Mouse (Mus musculus) liver, embryonic 15.5 days (tissue): Measurements from ENCODE around the gene Becn1. TPM values are rescaled to one million over a fixed set of nuclear protein-coding genes. Genes with fewer than 3 reads are reported as not detected.

Source experiments
- ATAC-seq: fragments of 200-750 bp; cut with Nextera tagmentation; 2 replicates; pipeline ENCODE4 v1.8.0; 2017; ENCODE audit warnings: moderate number of reproducible peaks, mild to moderate bottlenecking, moderate library complexity; ENCODE audit not compliant: insufficient read depth
- H3K27ac ChIP-seq: fragments of 300-500 bp; sonication (generic); replicated peaks from 2 replicates; pipeline ENCODE4 v1.5.1; 2015; ENCODE audit warnings: mild to moderate bottlenecking, inconsistent platforms
- H3K27me3 ChIP-seq: fragments of 300-500 bp; sonication (generic); 2 replicates; pipeline ENCODE4 v1.6.1; 2015; ENCODE audit warnings: mild to moderate bottlenecking, inconsistent platforms
- H3K36me3 ChIP-seq: fragments of 300-500 bp; sonication (generic); replicated peaks from 2 replicates; pipeline ENCODE4 v1.6.1; 2015; ENCODE audit warnings: moderate library complexity, mild to moderate bottlenecking, inconsistent platforms
- H3K4me1 ChIP-seq: fragments of 300-500 bp; sonication (generic); replicated peaks from 2 replicates; pipeline ENCODE4 v1.6.1; 2015; ENCODE audit warnings: inconsistent platforms
- H3K4me2 ChIP-seq: fragments of 300-500 bp; sonication (generic); 2 replicates; pipeline ENCODE4 v1.6.1; 2015; ENCODE audit warnings: moderate library complexity, mild to moderate bottlenecking, inconsistent platforms
- H3K4me3 ChIP-seq: fragments of 300-500 bp; sonication (generic); replicated peaks from 2 replicates; pipeline ENCODE4 v1.5.1; 2015; ENCODE audit warnings: mild to moderate bottlenecking, inconsistent platforms
- H3K9ac ChIP-seq: fragments of 300-500 bp; sonication (generic); 2 replicates; pipeline ENCODE4 v1.6.1; 2015; ENCODE audit warnings: moderate library complexity, mild to moderate bottlenecking, inconsistent platforms
- H3K9me3 ChIP-seq: fragments of 300-500 bp; sonication (generic); replicated peaks from 2 replicates; pipeline ENCODE4 v1.6.1; 2016; ENCODE audit warnings: inconsistent platforms
- WGBS: fragments of 180-500 bp; shearing (Covaris S2); methylation state at CpG from one replicate; pipeline ENCODE4 v1.1.7; 2015; ENCODE audit warnings: mixed read lengths; ENCODE audit not compliant: insufficient replicate concordance; 5-methylcytosine and 5-hydroxymethylcytosine counted together
- polyA plus RNA-seq: library from polyadenylated mRNA; unstranded; fragments of >200 nt; fragmentation: Nextera tagmentation; extraction: Ambion mirVana; gene quantifications from 2 replicates; pipeline ENCODE4 v1.2.1, GENCODE M21; 2015

Gene Becn1
- polyA plus RNA-seq, 1 experiment from 2014 or later = 94.0 TPM

GRCm38 (mm10) chr11:101264954-101265471 lies 37.1 kb downstream of the Becn1 start:
- H3K36me3 ChIP-seq = no peaks in the 10 kb centered on the region
- H3K9ac ChIP-seq = no peak overlapping the region
- no peak overlapping the region for H3K27ac ChIP-seq
- ATAC-seq = no peak
- WGBS = 14% methylated on average over 31 of the region's 31 CpGs
- H3K9me3 ChIP-seq = no peaks in the 10 kb centered on the region
- H3K27me3 ChIP-seq = peaks cover 90% of the 10 kb centered on the region
- peaks cover 60% of the 10 kb centered on the region for H3K4me1 ChIP-seq
- H3K4me2 ChIP-seq = peak overlapping the region; percentile 13; the same call in 1 of the 2 replicates
- 0 out of 2 replicates have a peak overlapping the region, but pooled peaks have one; percentile 4 for H3K4me3 ChIP-seq

- Histone ChIP-seq H3K9ac (no peak overlapping the region), H3K4me2 (no peak overlapping the region), H3K9me3 (no peaks in the 10 kb centered on the region), H3K36me3 (no peaks in the 10 kb centered on the region; the same call in 1 of the 2 replicates), H3K27me3 (peaks cover 79% of the 10 kb centered on the region), H3K27ac (no peak overlapping the region), H3K4me1 (peaks cover 60% of the 10 kb centered on the region), H3K4me3 (no peak overlapping the region)
- WGBS = 26% methylated on average over 3 of the region's 3 CpGs
- ATAC-seq = no peak
Observed at GRCm38 (mm10) chr11:101263989-101264280, 38.2 kb downstream of the Becn1 start.

GRCm38 (mm10) chr11:101263138-101263988 lies 38.7 kb downstream of the Becn1 start:
- Histone ChIP-seq H3K9me3 (no peaks in the 10 kb centered on the region), H3K36me3 (peaks cover 2% of the 10 kb centered on the region; the same call in 1 of the 2 replicates), H3K27ac (no peak overlapping the region), H3K4me2 (peak overlapping the region; percentile 97; the same call in 1 of the 2 replicates), H3K4me1 (peaks cover 63% of the 10 kb centered on the region), H3K9ac (no peak overlapping the region), H3K27me3 (peaks cover 75% of the 10 kb centered on the region), H3K4me3 (peak overlapping the region; percentile 74; the same call in 1 of the 2 replicates)
- 14% methylated on average over 32 of the region's 32 CpGs for WGBS
- no peak for ATAC-seq

- Histone ChIP-seq H3K27me3 (peaks cover 67% of the 10 kb centered on the region), H3K9ac (0 out of 2 replicates have a peak overlapping the region, but pooled peaks have one; percentile 47)
- no peak for ATAC-seq
Observed at GRCm38 (mm10) chr11:101262272-101262967, 39.7 kb downstream of the Becn1 start.

GRCm38 (mm10) chr11:101260826-101261380 lies 41.2 kb downstream of the Becn1 start:
- peak overlapping the region; percentile 74 for H3K4me3 ChIP-seq
- peaks cover 52% of the 10 kb centered on the region for H3K27me3 ChIP-seq
- H3K36me3 ChIP-seq = peaks cover 22% of the 10 kb centered on the region
- peak overlapping the region; percentile 96 for H3K27ac ChIP-seq
- H3K4me1 ChIP-seq = peaks cover 77% of the 10 kb centered on the region
- H3K4me2 ChIP-seq = peak overlapping the region; percentile 97
- H3K9ac ChIP-seq = peak overlapping the region; percentile 86
- no peaks in the 10 kb centered on the region for H3K9me3 ChIP-seq
- WGBS = under 1% methylated on average over 30 of the region's 30 CpGs
- no peak for ATAC-seq

More at GRCm38 (mm10) chr11:101262272-101262967, 39.7 kb downstream of the Becn1 start:
- Histone ChIP-seq H3K9me3 (no peaks in the 10 kb centered on the region), H3K4me3 (peak overlapping the region; percentile 74), H3K36me3 (peaks cover 12% of the 10 kb centered on the region), H3K27ac (no peak overlapping the region), H3K4me1 (peaks cover 67% of the 10 kb centered on the region), H3K4me2 (peak overlapping the region; percentile 97)
- WGBS = 7% methylated on average over 24 of the region's 24 CpGs

GRCm38 (mm10) chr11:101259948-101260825 lies 41.9 kb downstream of the Becn1 start, which contains the start of gene Wnk4:
Gene Wnk4 (plus strand): TSS chr11:101260567.
- peak; percentile 93 for ATAC-seq
- Histone ChIP-seq H3K27me3 (peaks cover 45% of the 10 kb centered on the region), H3K4me2 (peak within 1 kb of the TSS; percentile 97), H3K4me3 (peak within 1 kb of the TSS; percentile 74), H3K27ac (peak within 1 kb of the TSS; percentile 96), H3K4me1 (peaks cover 82% of the 10 kb centered on the region), H3K9ac (peak within 1 kb of the TSS; percentile 86), H3K9me3 (no peaks in the 10 kb centered on the region), H3K36me3 (peaks cover 24% of the 10 kb centered on the region)
- WGBS = 0% methylated on average over 43 of the region's 43 CpGs

GRCm38 (mm10) chr11:101259261-101259712 lies 42.8 kb downstream of the Becn1 start:
- peaks cover 82% of the 10 kb centered on the region for H3K4me1 ChIP-seq
- H3K9ac ChIP-seq = peak overlapping the region; percentile 86
- no peaks in the 10 kb centered on the region for H3K9me3 ChIP-seq
- ATAC-seq = no peak
- peak overlapping the region; percentile 74 for H3K4me3 ChIP-seq
- peak overlapping the region; percentile 97 for H3K4me2 ChIP-seq
- WGBS = 21% methylated on average over 6 of the region's 6 CpGs
- H3K27ac ChIP-seq = peak overlapping the region; percentile 96
- peaks cover 24% of the 10 kb centered on the region for H3K36me3 ChIP-seq
- peaks cover 37% of the 10 kb centered on the region for H3K27me3 ChIP-seq

GRCm38 (mm10) chr11:101255826-101256775 lies 46.0 kb downstream of the Becn1 start:
- Histone ChIP-seq H3K27ac (peak overlapping the region; percentile 19; the same call in 1 of the 2 replicates), H3K4me3 (no peak overlapping the region), H3K9me3 (no peaks in the 10 kb centered on the region), H3K36me3 (peaks cover 24% of the 10 kb centered on the region), H3K4me1 (peaks cover 74% of the 10 kb centered on the region), H3K4me2 (no peak overlapping the region), H3K9ac (no peak overlapping the region), H3K27me3 (peaks cover 9% of the 10 kb centered on the region)
- ATAC-seq = no peak
- WGBS = 78% methylated on average over 13 of the region's 13 CpGs

GRCm38 (mm10) chr11:101253613-101254389 lies 48.3 kb downstream of the Becn1 start, which contains the start of gene Vps25:
Gene Vps25 (plus strand): TSS chr11:101253707.
- H3K4me2 ChIP-seq = peak within 1 kb of the TSS; percentile 84
- peak within 1 kb of the TSS; percentile 88 for H3K4me3 ChIP-seq
- peak; percentile 82 for ATAC-seq
- H3K27me3 ChIP-seq = peaks cover 9% of the 10 kb centered on the region; the same call in 1 of the 2 replicates
- H3K36me3 ChIP-seq = peaks cover 24% of the 10 kb centered on the region
- peak within 1 kb of the TSS; percentile 92 for H3K9ac ChIP-seq
- H3K4me1 ChIP-seq = peaks cover 56% of the 10 kb centered on the region
- no peaks in the 10 kb centered on the region for H3K9me3 ChIP-seq
- under 1% methylated on average over 40 of the region's 40 CpGs for WGBS
- H3K27ac ChIP-seq = peak within 1 kb of the TSS; percentile 90
